Mouse (Mus musculus) layer of hippocampus, postnatal 25 days (tissue): ENCODE measurements around the gene Sh2d6. TPM values are rescaled to one million over a fixed set of nuclear protein-coding genes. Genes with fewer than 3 reads are reported as not detected.

ENCODE experiments used
- DNase-seq, 2 experiments: peaks; one replicate each; pipeline ENCODE4 v3.0.0; 2022; ENCODE audit warnings: mixed read lengths in 2 of 2, low spot score in 1 of 2; ENCODE audit errors: extremely low spot score in 1 of 2
- total RNA-seq, 2 experiments: library from RNA; stranded (reverse); gene quantifications; 2 replicates each; pipeline ENCODE4 v1.2.3; 2021

Gene Sh2d6
- total RNA-seq, result 1 to 10 TPM in 1 of 2 experiments, under 1 TPM in 1; 0.62 to 1.3 TPM

DNA sequence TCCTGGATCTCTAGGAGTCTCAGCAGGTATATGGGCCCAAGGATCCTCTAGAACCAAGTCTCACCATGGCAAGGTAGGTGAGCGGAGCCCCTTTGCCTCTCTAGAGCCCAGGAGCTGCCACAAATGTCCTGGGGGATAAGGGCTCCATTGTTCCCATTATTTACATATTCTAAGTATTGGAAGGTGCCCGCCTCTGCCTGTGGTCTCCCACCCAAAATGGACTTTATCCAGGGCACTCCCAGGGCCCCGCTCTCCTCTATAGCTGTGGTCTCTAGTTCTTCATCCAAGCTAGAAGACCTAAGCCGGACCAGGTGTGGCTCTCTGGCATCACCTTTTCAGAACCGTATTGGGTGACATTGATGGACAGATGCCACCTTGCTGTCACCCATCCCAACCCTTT lies at the start of gene Sh2d6:
Sh2d6 (minus strand) TSS at position 101 of the 400 bp plus-strand sequence.
- no peak for DNase-seq

DNA sequence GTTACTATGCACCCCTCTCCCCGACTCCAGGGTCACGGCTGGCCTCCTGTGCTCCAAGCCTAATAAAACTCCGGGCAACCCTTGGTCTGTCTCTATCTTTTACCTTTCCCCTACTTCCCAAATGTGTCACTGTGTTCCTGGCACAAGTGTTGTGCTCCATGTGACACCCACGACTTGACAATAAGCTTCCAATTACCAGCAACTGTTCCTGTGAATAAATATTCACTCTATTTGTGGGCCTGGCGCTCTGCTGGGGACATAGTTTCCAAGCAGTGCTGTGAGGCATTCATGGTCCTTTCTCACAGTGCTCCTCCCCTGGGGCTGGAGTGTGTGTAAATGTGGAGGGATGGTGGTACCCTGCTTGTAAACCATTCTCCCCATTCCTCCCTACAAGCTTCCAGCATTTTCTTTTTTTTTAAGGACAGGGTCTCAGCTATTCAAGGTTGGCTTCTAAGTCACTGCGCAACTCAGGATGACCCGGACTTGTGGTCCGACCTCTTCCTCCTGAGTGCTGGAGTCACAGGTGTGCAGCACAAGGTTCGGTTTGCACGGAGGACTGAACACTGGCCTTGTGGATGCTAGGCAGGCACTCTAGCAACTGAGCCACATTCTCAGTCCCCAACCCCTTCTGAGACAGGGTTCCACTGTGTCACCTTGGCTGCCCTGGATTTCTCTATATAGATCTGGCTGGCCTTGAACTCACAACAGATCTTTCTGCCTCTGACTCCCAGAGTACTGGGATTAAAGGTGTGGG lies 49.3 kb upstream of the Sh2d6 start:
- no peak for DNase-seq

DNA sequence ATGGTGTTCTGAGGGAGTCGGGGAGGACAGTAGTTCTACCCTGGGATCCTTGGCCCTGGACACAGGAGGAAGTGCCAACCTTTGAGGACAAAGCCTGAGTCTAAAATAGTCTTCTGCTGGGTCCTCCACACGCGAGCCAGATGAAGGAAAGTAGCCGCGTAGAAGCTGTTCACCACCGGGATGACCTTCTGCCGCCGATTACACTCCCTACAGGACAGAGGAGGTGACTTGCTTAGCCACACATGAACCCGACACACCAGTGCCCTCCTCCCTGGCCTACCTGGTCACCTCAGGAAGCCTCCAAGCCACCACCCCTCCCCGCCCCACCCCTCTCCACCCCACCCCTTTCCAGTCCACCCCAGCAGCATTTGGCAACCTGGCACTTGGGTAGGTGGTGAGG lies 47.2 kb upstream of the Sh2d6 start:
- no peak for DNase-seq

DNA sequence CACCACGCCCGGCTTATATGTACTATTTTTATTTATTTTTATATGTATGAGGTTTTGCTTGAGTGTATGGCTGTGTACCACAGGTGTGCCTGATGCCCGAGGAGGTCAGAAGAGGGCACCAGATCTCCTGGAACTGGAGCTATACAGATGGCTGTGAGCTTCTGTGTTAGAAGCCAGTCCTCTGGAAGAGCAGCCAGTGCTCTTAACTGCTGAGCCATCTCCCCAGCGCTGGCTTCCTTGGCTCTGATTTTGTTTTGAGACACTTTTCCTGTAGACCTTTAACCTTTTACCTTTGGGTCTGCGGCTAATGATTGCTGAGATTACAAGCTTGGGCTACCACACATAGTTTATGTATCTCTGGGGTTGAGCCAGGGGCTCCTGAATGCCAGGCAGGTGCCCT lies 46.0 kb upstream of the Sh2d6 start:
- DNase-seq, result no peak

DNA sequence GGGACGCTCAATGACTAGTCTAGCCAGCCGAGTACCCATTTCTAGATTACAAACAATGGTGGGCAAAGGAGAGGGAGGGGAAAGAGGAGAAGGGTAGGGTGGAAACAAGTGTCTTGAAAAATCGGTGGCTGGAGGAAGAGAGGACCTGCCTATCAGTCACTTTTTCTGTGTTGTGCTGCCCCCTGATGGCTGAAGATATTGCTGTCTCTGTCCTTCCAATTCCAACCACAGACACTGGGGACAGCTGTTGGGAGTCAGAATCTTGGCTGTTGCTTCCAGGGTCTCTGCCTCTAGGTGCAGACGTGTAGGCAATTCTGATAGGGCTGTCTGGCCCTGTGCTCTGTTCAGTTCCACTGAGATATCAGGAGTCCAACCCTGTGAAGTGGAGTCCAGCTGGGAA lies 44.5 kb upstream of the Sh2d6 start:
- peak; percentile 83 to 97 for DNase-seq

DNA sequence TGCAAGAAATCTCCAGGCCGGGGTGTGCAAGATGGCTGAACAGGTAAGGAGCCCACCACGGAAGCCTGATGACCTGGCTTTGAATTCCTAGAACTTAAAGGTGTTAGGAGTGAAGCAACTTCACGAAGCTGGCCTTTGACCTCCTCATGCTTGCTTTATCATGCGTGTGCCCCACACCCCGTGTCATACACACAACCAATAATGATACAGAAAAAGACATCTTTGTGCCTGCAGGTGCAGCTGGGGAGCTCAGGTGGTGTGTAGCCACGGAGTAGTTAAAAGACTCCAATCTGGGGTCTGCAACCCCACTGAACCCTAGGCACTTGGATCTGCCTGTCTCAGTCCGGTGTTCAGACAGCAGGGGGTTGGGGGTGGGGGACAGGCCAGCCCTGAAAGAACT lies 44.0 kb upstream of the Sh2d6 start:
- DNase-seq, result no peak

DNA sequence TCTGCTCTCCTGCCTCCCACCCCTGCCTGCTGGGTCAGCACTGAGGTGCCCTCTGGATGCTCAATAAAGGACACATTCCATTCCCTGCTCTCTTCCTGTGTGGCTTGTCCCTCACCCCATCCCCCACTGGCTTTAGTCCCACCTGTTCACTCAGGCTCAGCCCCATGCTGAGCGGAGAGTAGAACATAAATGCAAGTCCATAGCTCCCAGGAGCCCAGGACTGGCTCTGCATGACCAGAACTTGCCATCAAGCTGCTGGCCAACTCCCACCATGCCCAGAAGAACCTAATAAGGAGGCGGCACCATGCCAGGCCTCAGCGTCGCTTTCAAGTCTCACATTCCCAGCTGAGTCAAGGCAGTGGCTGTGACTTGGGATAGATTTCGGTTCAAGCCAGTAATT lies 41.4 kb upstream of the Sh2d6 start:
- no peak for DNase-seq

DNA sequence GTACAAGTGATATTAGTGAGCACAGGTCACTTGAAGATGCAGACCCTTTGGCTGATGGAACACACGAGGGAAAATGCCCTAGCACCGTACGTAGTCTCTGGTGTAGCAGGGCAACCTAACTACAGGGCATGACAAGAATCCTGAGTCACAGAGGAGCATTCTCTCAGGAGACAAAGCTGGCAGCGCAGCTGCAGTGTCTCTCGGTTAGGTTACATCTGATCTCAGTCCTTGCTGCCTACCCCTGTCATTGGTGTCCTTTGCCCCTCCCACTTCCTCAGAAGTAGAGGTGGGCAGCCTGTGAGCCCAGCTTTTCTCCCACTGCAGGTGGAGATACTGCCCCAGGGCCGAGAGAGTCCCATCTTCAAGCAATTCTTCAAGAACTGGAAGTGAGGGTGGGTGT lies 41.0 kb upstream of the Sh2d6 start:
- DNase-seq, result no peak

DNA sequence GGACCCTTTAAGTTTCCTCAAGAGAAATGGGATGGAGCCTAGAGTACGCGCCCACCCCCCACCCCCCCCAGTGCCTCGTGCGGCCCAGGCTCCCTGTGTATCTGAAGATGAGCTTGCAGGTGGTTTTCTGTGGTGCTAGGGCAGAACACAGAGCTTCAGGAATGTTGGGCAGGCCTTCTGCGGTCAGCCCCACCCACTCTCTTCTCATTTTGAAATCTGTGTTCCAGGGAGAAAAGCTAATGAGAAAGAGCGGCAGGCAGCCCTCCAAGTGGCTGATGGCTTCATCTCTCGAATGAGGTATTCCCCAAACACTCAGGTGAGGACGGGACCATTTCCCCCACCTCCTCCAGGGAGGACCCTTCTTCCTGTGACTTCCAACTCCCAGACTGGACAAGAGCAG lies 39.3 kb upstream of the Sh2d6 start:
- no peak for DNase-seq

DNA sequence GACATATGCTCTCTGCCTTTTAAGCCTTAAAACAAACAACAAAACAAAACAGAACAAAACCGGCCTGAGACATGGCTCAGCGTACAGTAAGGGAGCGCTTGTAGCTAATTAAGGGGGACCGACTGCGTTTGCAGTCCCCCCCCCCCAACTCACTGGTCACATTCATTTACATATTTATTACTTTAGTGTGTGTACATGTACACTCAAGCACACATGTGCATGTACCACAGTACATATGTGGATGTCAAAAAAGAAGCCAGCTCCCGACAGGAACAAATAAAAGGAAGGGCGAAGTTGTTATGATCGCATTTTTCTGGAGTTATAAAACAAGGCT lies 31.5 kb upstream of the Sh2d6 start:
- DNase-seq, result no peak

DNA sequence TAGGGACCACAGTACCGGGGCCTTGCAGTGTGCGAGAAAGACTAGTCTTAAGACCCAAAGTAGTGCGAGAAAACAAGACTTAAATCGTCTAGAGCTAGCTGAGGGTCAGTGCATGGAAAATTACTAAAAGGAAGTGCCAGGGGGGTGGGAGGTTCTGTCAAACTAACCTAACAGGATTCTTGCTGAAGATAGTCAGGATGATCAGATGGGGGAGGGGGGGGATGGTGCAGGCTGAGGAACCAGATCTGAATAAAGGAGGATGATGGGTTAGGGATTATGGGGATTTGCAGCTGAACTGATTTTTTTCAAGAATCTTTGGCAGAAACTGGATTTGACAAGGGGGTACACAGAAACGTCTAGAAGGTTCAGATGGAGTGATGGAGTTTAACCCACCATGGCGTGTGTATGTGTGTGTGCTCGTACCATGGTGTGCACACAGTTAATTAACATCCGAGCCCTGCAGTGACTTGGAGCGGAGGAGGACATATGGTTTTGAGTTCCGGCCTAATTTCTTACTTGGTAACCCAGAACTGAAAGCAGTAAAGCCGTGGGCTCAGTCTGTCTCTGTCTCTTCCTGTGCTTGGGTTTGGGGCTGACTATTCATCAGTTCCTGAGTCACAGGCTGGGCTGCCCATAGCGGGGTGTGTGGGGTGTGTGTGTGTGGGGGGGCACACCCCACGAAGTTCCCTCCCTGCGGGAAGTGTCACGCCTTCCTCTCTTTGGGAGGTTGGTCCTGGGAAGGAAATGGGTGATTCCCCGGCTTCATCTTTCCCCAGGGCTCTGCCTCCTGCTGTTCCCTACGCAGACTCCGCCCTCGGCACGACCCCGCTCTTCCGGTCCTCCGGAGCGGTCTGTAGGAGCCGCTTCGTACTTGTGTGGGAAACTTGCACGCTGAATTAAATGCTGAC lies 30.9 kb upstream of the Sh2d6 start:
- no peak for DNase-seq

DNA sequence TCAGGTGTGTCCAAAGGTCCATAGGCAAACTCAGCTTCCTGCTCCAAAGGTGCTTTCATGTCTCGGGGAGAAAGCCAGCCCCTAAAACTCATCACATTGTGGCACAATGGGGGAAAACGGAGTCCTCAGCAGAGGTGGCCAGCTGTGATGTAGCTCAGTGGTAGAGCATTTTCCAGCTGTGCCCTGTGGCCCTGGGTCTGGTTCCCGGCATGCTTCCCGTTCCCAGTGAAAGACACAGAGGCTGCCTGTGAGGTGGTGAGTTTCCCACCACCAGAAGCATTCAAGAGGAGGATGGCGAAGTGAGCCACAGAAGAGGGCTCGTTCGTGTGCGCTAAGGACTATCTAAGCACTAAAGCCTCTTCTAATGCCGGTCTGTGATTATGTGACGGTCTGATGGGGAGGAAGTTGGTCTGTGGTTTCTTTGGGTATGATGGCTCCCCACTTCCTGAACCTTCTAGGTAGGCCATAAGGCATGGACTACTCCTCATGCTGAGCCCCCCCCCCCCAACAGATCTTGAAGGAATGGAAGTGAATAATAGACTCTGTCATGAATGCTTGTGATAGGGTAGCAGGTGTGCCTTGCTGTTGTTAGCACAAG lies 29.1 kb upstream of the Sh2d6 start:
- DNase-seq, result no peak

DNA sequence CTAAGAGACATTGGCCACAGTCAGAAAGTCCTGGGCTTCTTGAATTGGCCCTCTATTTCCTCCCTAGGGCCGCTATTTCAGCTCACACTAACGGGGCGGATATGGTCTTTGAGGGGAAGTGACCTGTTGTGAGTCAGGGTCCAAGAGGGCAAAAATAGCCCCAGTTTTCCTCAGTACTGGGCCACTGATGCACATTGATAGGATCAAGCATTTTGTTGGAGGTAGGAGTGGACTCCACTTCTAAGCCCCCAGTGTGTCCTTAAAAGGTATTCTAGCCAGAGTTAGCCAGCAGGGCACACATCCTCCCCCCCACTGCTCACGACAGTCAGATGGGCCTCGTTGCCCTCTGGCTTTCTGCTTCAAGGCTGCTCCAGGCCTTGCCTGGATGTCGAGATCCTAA lies 28.5 kb upstream of the Sh2d6 start:
- DNase-seq, result no peak

DNA sequence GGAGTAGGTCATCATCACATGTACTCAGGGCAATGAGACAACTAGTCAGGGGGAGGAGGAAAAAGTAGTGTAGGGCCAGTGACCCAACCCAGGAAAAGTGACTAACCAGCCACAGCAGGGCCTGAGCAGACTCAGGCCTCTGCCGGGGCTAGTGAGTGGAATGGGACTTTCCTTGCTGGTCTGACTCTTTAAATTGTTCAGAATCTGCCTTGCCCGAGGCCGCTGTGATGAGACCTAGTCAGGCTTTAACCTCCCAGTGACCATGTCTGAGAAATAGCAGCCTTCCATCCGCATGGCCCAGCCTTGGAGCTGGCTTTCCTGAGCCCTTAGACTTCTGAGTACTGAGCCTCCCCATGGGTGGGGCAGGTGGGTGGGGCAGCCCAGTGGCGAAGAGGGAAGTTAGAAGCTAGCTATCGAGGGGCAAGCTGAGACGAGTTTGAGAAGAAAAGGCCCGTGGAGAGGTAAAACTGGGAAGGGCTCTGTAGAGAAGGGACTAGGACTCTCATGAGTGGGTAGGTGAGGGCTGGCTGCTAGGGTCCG lies 27.6 kb upstream of the Sh2d6 start:
- no peak for DNase-seq

DNA sequence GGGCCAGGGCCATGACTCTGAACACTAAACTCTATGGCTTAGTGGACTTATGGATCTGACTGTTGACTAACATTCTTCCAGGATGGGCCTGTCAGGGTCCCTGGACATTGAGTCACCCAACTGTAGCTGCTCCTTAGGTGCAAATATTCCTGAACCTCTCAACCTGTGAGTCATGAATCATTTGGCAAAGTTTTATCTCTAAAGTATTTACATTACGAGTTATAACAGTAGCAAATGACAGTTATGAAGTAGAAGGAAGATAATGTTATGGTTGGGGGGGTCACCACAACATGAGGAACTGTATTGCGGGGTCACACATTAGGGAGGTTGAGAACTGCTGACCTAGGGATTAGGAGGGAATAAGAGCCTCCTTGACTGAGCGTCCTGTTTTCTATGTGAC lies 26.4 kb upstream of the Sh2d6 start:
- no peak for DNase-seq

DNA sequence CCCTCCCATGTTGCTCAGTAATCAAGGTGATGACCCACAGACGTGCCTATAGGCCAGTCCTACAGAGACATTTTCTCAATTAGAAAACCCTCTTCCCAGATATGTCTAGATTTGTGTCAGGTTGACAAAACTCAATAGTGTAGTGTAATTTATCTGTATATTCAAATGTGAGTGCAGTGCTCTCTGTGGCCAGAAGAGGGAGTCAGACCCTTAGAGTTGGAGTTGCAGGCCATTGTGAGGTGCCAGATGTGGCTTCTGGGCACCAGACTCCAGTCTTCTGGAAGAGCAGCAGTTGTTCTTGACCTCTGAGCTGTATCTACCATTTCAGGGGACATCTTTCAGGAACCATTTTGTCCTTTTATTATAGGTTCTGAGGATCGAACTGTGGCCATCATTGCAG lies 25.6 kb upstream of the Sh2d6 start:
- DNase-seq, result no peak

DNA sequence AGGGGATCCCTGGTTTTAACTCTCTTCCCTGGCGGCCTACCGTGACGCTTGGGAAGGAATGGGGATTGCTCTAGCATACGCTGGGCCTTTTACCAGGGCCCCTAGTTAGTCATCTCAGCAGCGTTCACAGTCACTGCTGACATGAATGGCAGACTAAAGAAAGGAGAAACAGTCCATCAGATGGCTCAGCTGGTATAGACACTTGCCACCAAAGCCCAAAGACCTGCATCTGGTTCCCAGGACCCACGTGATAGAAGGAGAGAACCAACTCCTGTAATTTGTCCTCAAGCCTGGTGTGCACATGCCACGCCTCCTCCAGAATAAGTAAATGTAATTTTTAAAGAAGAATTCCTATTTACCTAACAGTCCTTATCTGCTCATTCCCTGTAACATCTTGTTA lies 23.9 kb upstream of the Sh2d6 start:
- no peak for DNase-seq

DNA sequence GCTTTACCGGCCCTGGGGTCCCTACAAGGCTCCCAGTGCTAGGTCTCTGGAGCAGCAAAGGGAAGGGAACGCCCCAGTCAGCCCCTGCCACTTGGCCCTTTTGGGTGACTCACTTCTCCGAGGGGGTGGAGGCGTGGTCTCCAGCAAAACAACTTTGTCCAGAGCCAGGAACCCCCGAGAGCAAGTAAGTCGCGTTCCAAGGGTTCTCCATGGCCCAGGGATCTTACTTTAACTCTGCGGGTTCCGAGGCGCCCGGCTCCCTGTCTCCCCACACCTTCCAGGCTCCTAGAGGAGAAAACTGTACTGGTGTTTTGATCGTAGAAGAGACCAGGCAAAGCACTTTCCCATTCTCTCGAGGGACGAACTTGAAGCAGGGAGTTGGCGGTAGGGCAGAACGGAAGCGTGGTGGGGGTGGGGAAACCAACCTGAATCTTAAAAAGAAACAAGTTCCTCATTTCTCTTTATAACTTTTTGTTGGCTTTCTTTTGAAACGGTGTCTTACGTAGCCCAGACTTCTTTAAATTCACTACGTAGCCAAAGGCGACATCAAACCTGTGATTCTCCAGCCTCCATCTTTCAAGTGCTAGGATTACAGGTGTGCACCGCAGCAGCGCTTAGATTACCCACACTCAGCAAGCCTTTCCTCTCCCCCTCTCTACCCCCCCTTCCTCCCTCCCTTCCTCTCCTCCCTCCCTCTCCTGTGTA lies 22.9 kb upstream of the Sh2d6 start, which contains the start of gene Capg:
Capg (plus strand) TSS at position 109 of the 705 bp plus-strand sequence.
- no peak for DNase-seq

DNA sequence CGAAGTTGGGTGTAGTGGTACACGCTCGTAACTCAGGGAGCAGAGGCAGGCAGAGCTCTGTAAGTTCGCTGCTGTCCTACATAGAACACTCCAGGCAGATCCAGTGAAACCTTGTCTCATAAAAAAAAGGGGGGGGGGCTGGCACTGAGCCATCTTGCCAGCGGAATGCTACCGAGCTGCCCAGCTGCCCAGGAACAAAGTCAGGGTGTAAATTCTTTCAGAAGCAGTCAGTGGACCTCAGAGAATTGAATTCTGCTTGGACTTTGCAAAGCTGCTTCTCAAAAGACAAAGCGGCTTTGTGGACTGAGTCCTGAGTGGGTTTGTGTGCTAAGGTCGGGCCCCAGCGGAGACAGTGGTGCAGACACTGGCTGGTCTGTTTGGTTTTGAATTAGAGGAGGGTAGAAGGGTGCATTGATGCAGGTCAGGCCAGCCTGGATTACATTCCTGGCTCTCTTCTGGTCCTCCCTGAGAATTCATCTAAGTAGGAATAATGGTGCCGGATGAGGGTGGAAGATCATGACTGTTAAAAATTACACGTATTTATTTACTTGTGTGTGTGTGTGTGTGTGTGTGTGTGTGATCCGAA lies 21.9 kb upstream of the Sh2d6 start:
- no peak for DNase-seq

DNA sequence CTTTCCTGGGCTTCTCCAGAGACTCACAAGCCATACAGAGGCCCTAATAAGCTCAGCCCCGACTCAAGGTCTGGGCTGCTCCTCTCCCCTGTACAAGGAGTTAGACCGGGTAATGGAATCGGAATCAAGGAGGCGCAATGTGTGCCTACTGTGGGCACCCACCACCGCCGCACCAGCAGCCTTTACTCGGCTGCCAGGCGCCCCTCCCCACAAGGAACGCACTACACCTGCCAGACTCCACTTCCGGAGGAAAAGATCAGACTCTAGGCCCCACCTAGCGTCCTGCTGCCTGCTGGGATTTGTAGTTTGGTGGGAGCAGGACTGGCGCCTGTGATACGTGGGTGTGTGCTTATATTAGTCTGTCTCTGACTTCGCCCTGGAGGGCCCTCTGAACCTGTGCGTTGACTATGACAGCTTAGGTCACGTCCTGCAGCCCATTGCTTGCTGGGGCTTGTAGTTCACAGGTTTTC lies 17.1 kb upstream of the Sh2d6 start:
- peak; percentile 62 to 63 for DNase-seq
